Mouse (Mus musculus) lung, postnatal 0 days (tissue): ENCODE data around the gene Gtsf2. TPM values are rescaled to one million over a fixed set of nuclear protein-coding genes. Genes with fewer than 3 reads are reported as not detected.

Experiments
- ATAC-seq: fragments of 200-750 bp; cut with Nextera tagmentation; 2 replicates; pipeline ENCODE4 v1.8.0; 2017; ENCODE audit warnings: moderate library complexity
- DNase-seq: peaks from one replicate; pipeline ENCODE4 v3.0.0-alpha.2; 2016; ENCODE audit warnings: low spot score
- H3K27ac ChIP-seq: fragments of 300-500 bp; sonication (generic); 2 replicates; pipeline ENCODE4 v1.5.1; 2014; ENCODE audit warnings: antibody characterized with exemption, mild to moderate bottlenecking, low read length, mixed read lengths
- H3K27me3 ChIP-seq: fragments of 300-500 bp; sonication (generic); replicated peaks from 2 replicates; pipeline ENCODE4 v1.6.1; 2014; ENCODE audit warnings: low read length, mixed read lengths; ENCODE audit not compliant: insufficient read depth
- H3K36me3 ChIP-seq: fragments of 300-500 bp; sonication (generic); 2 replicates; pipeline ENCODE4 v1.6.1; 2014; ENCODE audit warnings: low read length, mixed read lengths; ENCODE audit not compliant: insufficient read depth
- H3K4me1 ChIP-seq: fragments of 300-500 bp; sonication (generic); 2 replicates; pipeline ENCODE4 v1.6.1; 2014; ENCODE audit warnings: antibody characterized with exemption, low read depth, low read length, mixed read lengths; ENCODE audit not compliant: insufficient read depth
- H3K4me2 ChIP-seq: fragments of 300-500 bp; sonication (generic); replicated peaks from 2 replicates; pipeline ENCODE4 v1.6.1; 2014; ENCODE audit warnings: low read depth, mild to moderate bottlenecking, low read length, moderate library complexity, mixed read lengths
- H3K4me3 ChIP-seq: fragments of 300-500 bp; sonication (generic); 2 replicates; pipeline ENCODE4 v1.5.1; 2014; ENCODE audit warnings: low read depth, low read length
- H3K9ac ChIP-seq: fragments of 300-500 bp; sonication (generic); replicated peaks from 2 replicates; pipeline ENCODE4 v1.6.1; 2014; ENCODE audit warnings: low read depth, mild to moderate bottlenecking
- H3K9me3 ChIP-seq: fragments of 300-500 bp; sonication (generic); 2 replicates; pipeline ENCODE4 v1.6.1; 2016; ENCODE audit warnings: low read length, mixed read lengths
- CTCF ChIP-seq: IDR thresholded peaks from 2 replicates; pipeline ENCODE4 v1.5.1; 2016; ENCODE audit warnings: antibody characterized with exemption, mild to moderate bottlenecking
- EP300 ChIP-seq: IDR thresholded peaks from 2 replicates; pipeline ENCODE4 v1.6.1; 2016; ENCODE audit warnings: antibody characterized with exemption, mild to moderate bottlenecking, control low read depth
- WGBS: fragments of 180-500 bp; shearing (Covaris S2); extraction: QIAGEN DNeasy Blood & Tissue Kit; methylation state at CpG from one replicate; pipeline ENCODE4 v1.1.7; 2014; 5-methylcytosine and 5-hydroxymethylcytosine counted together
- polyA plus RNA-seq: library from polyadenylated mRNA; unstranded; fragments of >200 nt; fragmentation: Nextera tagmentation; extraction: Ambion mirVana; gene quantifications from 2 replicates; pipeline ENCODE4 v1.2.1, GENCODE M21; 2015

Gene Gtsf2
- polyA plus RNA-seq, 1 experiment from 2014 or later: not detected

DNA sequence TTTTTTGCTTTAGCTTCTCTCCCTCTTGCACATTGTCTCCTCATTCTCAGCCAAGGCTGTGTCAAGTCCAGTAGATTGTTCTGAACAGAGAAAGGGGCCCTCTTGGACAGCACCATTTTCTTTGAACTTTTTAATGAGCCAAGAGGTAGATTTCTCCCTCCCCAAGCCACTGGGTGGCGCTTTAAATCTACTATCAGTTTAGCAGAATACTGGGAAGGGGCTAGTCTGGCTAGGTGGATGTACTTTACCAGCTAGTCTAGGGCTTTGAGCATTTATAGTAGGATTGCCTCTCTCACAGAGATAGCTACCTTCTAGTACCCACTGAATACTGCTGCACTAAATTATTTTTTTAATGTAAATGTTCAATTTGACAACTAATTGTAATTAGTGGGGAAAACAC is 34.2 kb upstream of the Gtsf2 start:
- H3K27me3 ChIP-seq: no peaks in the 10 kb centered on the region
- no peak overlapping the region for H3K4me3 ChIP-seq
- no peak overlapping the region for H3K27ac ChIP-seq
- TF ChIP-seq EP300: no peak
- peak; percentile 56 for TF ChIP-seq CTCF
- H3K4me1 ChIP-seq: no peaks in the 10 kb centered on the region
- ATAC-seq (no peak), DNase-seq (no peak)
- H3K9me3 ChIP-seq: no peaks in the 10 kb centered on the region
- H3K4me2 ChIP-seq: no peak overlapping the region
- WGBS: 0% methylated on average over 1 of the region's 1 CpGs
- no peaks in the 10 kb centered on the region for H3K36me3 ChIP-seq
- H3K9ac ChIP-seq: no peak overlapping the region

DNA sequence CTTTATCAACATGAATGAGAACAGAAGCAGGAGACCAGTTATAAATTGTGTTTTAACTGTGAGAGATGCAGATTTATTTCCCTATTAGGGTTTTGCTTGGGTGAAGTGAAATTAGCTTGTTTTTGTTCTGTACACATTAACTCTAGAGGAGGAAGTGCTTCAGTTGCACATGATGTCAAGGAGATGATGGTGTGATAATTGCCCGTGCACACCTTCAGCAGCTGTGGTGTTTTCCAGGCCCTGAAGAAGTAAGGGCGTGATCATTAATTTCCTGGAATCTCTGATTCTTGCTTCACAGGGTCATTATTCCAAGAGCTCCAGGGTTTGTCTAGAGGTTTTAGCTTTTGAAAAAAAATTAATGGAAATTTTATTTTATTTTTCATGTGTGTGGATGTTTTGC is 31.9 kb upstream of the Gtsf2 start:
- H3K9ac ChIP-seq: no peak overlapping the region
- no peak for DNase-seq
- TF ChIP-seq CTCF: no peak
- TF ChIP-seq EP300: no peak
- H3K36me3 ChIP-seq: no peaks in the 10 kb centered on the region
- no peak for ATAC-seq
- no peaks in the 10 kb centered on the region for H3K4me1 ChIP-seq
- H3K4me2 ChIP-seq: no peak overlapping the region
- no peaks in the 10 kb centered on the region for H3K9me3 ChIP-seq
- H3K27me3 ChIP-seq: no peaks in the 10 kb centered on the region
- 51% methylated on average over 2 of the region's 2 CpGs for WGBS
- H3K4me3 ChIP-seq: no peak overlapping the region
- H3K27ac ChIP-seq: no peak overlapping the region

DNA sequence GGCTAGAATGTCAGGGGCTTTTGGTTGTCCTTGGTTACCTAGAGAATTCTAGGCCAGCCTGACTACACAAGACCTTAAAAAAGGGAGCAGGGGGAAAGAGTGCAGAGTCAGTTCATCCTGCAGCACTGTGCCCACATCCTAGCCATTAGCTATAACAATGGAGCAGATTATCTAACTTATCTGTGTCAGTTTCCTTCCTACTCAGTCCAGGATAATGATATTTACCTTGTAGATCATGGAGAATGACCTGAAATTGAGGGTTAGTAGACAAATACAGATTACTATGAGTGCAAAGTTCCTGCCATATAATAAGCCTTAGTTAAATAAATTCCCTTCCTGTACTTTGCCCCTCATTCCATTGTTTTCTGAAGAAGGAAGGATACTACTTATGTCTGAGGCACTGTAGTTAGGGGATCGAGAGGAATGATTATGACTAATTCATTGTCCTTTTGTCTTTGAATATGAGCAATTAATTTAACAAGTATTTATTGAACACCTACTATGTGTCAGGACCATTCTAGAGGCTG is 30.9 kb upstream of the Gtsf2 start:
- no peaks in the 10 kb centered on the region for H3K36me3 ChIP-seq
- no peaks in the 10 kb centered on the region for H3K27me3 ChIP-seq
- H3K9me3 ChIP-seq: no peaks in the 10 kb centered on the region
- no peak for ATAC-seq
- no peak overlapping the region for H3K4me3 ChIP-seq
- H3K4me2 ChIP-seq: no peak overlapping the region
- no peak for DNase-seq
- no peaks in the 10 kb centered on the region for H3K4me1 ChIP-seq
- WGBS: 38% methylated on average over 1 of the region's 1 CpGs
- TF ChIP-seq EP300 (no peak), CTCF (no peak)
- H3K27ac ChIP-seq: no peak overlapping the region
- H3K9ac ChIP-seq: no peak overlapping the region

DNA sequence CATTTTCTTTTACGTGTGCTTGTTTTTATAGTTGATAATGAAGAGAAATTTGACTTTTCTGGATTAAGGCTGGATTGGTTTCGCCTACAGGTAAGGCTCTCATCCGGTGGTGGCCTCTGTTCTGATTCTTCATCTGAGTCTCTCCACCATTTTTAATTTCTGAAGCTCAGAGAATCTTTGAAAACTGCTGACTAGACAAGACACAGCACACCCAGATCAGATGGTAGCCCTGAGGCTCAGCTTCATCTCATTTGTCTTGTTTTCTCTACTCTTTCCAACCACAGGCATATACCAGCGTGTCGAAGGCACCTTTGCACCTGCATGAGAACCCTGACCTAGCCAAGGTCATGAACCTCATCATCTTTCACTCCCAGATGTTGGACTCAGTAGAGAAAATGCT is 25.5 kb upstream of the Gtsf2 start:
- no peak overlapping the region for H3K27ac ChIP-seq
- no peak overlapping the region for H3K4me3 ChIP-seq
- H3K4me2 ChIP-seq: no peak overlapping the region
- no peak overlapping the region for H3K9ac ChIP-seq
- H3K9me3 ChIP-seq: no peaks in the 10 kb centered on the region
- DNase-seq (no peak), ATAC-seq (no peak)
- TF ChIP-seq EP300: no peak
- no peak for TF ChIP-seq CTCF
- H3K4me1 ChIP-seq: no peaks in the 10 kb centered on the region
- 87% methylated on average over 5 of the region's 5 CpGs for WGBS
- no peaks in the 10 kb centered on the region for H3K27me3 ChIP-seq
- no peaks in the 10 kb centered on the region for H3K36me3 ChIP-seq

DNA sequence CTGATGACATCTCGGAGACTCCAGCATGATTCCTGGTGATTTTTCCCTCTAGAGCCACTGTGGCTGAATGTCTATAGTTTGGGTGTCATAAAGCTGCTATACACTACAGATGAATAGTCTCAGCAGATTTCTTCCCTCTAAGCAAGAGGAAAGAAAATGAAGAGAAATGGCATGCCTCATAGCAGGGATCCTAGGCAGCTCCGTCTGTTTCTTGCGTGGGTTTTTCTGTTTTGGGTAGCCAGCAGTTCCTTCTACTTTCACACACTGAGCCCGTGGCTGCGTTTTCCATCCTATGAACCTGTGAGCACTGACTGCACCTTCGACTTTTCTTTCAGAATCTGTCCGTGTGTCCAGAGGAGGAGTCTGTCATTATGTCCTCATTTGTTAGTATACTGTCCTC is 24.9 kb upstream of the Gtsf2 start:
- H3K27me3 ChIP-seq: no peaks in the 10 kb centered on the region
- WGBS: 81% methylated on average over 7 of the region's 7 CpGs
- DNase-seq (no peak), ATAC-seq (no peak)
- no peak overlapping the region for H3K9ac ChIP-seq
- no peaks in the 10 kb centered on the region for H3K4me1 ChIP-seq
- TF ChIP-seq CTCF (no peak), EP300 (no peak)
- no peaks in the 10 kb centered on the region for H3K36me3 ChIP-seq
- H3K4me2 ChIP-seq: no peak overlapping the region
- H3K4me3 ChIP-seq: no peak overlapping the region
- H3K27ac ChIP-seq: no peak overlapping the region
- H3K9me3 ChIP-seq: no peaks in the 10 kb centered on the region

DNA sequence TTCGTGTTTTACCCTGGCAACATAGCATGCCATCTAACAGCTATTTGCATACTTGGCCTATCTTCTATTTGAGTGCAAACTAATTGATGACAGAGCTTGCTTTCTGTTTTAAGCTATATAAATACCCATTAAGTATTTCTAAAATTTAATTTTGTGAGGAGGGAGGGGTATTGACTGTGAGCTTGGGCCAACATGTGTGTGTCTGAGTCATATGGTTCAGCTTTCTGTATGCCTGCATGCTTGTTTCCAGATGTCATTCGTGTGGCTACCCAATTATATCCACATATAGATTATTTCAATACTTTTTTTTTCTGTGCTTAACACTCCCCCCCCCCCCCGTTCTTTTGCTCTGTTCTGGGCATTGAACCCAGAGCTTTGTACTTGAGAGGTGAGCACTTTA is 24.0 kb upstream of the Gtsf2 start:
- Histone ChIP-seq H3K9me3 (no peaks in the 10 kb centered on the region), H3K9ac (no peak overlapping the region), H3K36me3 (no peaks in the 10 kb centered on the region), H3K4me3 (no peak overlapping the region), H3K4me2 (no peak overlapping the region), H3K27me3 (no peaks in the 10 kb centered on the region), H3K4me1 (no peaks in the 10 kb centered on the region), H3K27ac (no peak overlapping the region)
- no peak for DNase-seq
- TF ChIP-seq EP300 (no peak), CTCF (no peak)
- WGBS: 72% methylated on average over 3 of the region's 3 CpGs
- no peak for ATAC-seq
